25 mouse cellular contexts compared by ENCODE assay signal in genomic region chr11:113437357-113437756, GRCm38 (mm10).
DNase-seq lines count a peak whose midpoint lies in the region; ATAC-seq lines count a peak whose summit lies in the region.
"Had no signal": no experiment of that assay in that cellular context is flagged by ENCODE, and none has a peak within 500 bp of the region (broad histone marks: within the 10 kb centered on the region; RNA-seq: fewer than 3 reads in every experiment).

No protein-coding gene starts in this region.

- no peak overlapping the region for H3K27ac ChIP-seq in kidney, embryonic 15.5 days
- H3K27ac ChIP-seq in limb, embryonic 10.5 days = peak overlapping the region; percentile 2; the same call in 1 of the 2 replicates
- H3K27ac ChIP-seq: heart, embryonic 15.5 days; hindbrain, embryonic 12.5 days; hindbrain, postnatal 0 days; layer of hippocampus, adult 2 months; liver, embryonic 15.5 days; midbrain, embryonic 13.5 days had no signal

- DNase-seq in kidney, adult 8-10 months = no peak
- DNase-seq in 3T3-L1 (ENCODE audit: low read depth, low spot score) = peak; percentile 12
- DNase-seq in R1 (ENCODE audit: low read depth, low spot score) = peak; percentile 74
- no peak for DNase-seq in limb, embryonic 10.5 days (ENCODE audit: low spot score)
- no peak for DNase-seq in embryo, embryonic 10 days (ENCODE audit: low spot score)
- no peak for DNase-seq in right cerebral cortex, postnatal 25 days
- no peak for DNase-seq in heart, adult 11 months
- DNase-seq: adrenal gland, postnatal 10 days; cerebellum, adult 11 months; cerebellum, adult 9-10 months; cerebellum, postnatal 36 days; kidney, adult 11 months; kidney, postnatal 36 days; liver had no signal

- H3K9me3 ChIP-seq in kidney, embryonic 15.5 days (replicated peaks) = 0 out of 2 replicates have a peak, but pooled peaks cover 3% of the 10 kb centered on the region
- H3K9me3 ChIP-seq in limb, embryonic 10.5 days (replicated peaks) = no peaks in the 10 kb centered on the region
- H3K9me3 ChIP-seq: hindbrain, embryonic 12.5 days; liver, embryonic 15.5 days had no signal

- H3K4me2 ChIP-seq in kidney, embryonic 15.5 days = no peak overlapping the region
- H3K4me2 ChIP-seq: heart, embryonic 15.5 days; hindbrain, embryonic 12.5 days; liver, embryonic 15.5 days; midbrain, embryonic 13.5 days had no signal

- ATAC-seq in kidney, embryonic 15.5 days (replicated peaks; ENCODE audit: low FRiP score) = 0 out of 2 replicates have a peak, but pooled peaks have one; percentile 26
- ATAC-seq: CD4-positive, CD25-positive, alpha-beta regulatory T cell, adult 4 months; forebrain, embryonic 16.5 days; hindbrain, postnatal 0 days; midbrain, embryonic 13.5 days had no signal

- WGBS in kidney, embryonic 15.5 days = 82% methylated on average over 9 of the region's 9 CpGs
- 86% methylated on average over 9 of the region's 9 CpGs for WGBS in limb, embryonic 10.5 days

- peaks cover 4% of the 10 kb centered on the region; the same call in 1 of the 2 replicates for H3K36me3 ChIP-seq in kidney, embryonic 15.5 days
- H3K36me3 ChIP-seq in limb, embryonic 10.5 days = peaks cover 2% of the 10 kb centered on the region; the same call in 1 of the 2 replicates
- H3K36me3 ChIP-seq: heart, embryonic 15.5 days; hindbrain, embryonic 12.5 days; midbrain, embryonic 13.5 days had no signal

- no peak overlapping the region for H3K4me3 ChIP-seq in kidney, embryonic 15.5 days (replicated peaks)
- H3K4me3 ChIP-seq in limb, embryonic 10.5 days = no peak overlapping the region
- H3K4me3 ChIP-seq: erythroblast, embryonic 14.5 days; heart, embryonic 15.5 days; hindbrain, embryonic 12.5 days; layer of hippocampus, adult 2 months; liver, embryonic 15.5 days; megakaryocyte, embryonic 14.5 days; midbrain, embryonic 13.5 days had no signal

- peaks cover 12% of the 10 kb centered on the region for H3K4me1 ChIP-seq in kidney, embryonic 15.5 days
- peaks cover 39% of the 10 kb centered on the region for H3K4me1 ChIP-seq in limb, embryonic 10.5 days
- H3K4me1 ChIP-seq: liver, embryonic 15.5 days had no signal

- no peaks in the 10 kb centered on the region for H3K27me3 ChIP-seq in kidney, embryonic 15.5 days
- no peaks in the 10 kb centered on the region for H3K27me3 ChIP-seq in limb, embryonic 10.5 days (ENCODE audit: low read depth, poor library complexity, severe bottlenecking)
- H3K27me3 ChIP-seq: liver, embryonic 15.5 days; megakaryocyte, embryonic 14.5 days had no signal

- no peak overlapping the region for H3K9ac ChIP-seq in kidney, embryonic 15.5 days
- H3K9ac ChIP-seq: heart, embryonic 15.5 days; hindbrain, embryonic 12.5 days; liver, embryonic 15.5 days; midbrain, embryonic 13.5 days had no signal

Comparison
In these comparisons a context has a peak if more than half of its experiments do, and no peak if none do; other contexts are left out.
1. DNase-seq: peak in 3T3-L1 (single experiment) and R1 (single experiment); none in kidney, adult 8-10 months (0 of 2), limb, embryonic 10.5 days (single experiment), embryo, embryonic 10 days (single experiment), right cerebral cortex, postnatal 25 days (single experiment) and heart, adult 11 months (single experiment).